Mouse (Mus musculus) heart, adult 18-20 months (tissue): ENCODE measurements around the gene Endod1. TPM values are rescaled to one million over a fixed set of nuclear protein-coding genes. Genes with fewer than 3 reads are reported as not detected.

Source experiments
- DNase-seq, 2 experiments: peaks; one replicate each; pipeline ENCODE4 v3.0.0; 2021 to 2022; ENCODE audit warnings: mixed read lengths in 1 of 2
- long read RNA-seq, 2 experiments: library from polyadenylated mRNA; stranded (forward); transcript quantifications; one replicate each; pipeline ENCODE4 v2.0.0; 2021
- total RNA-seq, 2 experiments: library from RNA; stranded (reverse); gene quantifications; 2 replicates each; pipeline ENCODE4 v1.2.3; 2021

Endod1 gene
- total RNA-seq, result 1 to 10 TPM; 7.1 to 8.7 TPM
- long read RNA-seq, experiment 1, full-length matches to known transcripts, result 5 of 5 reads
- long read RNA-seq, experiment 1, partial matches to known transcripts, result 0 of 5 reads
- long read RNA-seq, experiment 1, other reads (novel, unspliced or antisense), result 0 of 5 reads
- long read RNA-seq, experiment 2, full-length matches to known transcripts, result 1 of 3 reads
- long read RNA-seq, experiment 2, partial matches to known transcripts, result 0 of 3 reads
- long read RNA-seq, experiment 2, other reads (novel, unspliced or antisense), result 2 of 3 reads

- DNase-seq, result peak; percentile 59 to 69
These were observed at the start of gene Endod1 for GRCm38 (mm10) chr9:14381353-14382055. Gene Endod1, minus strand, starts transcription at chr9:14381507.

GRCm38 (mm10) chr9:14409153-14409552 lies 27.8 kb upstream of the Endod1 start:
- DNase-seq, result no peak

GRCm38 (mm10) chr9:14408044-14408443 lies 26.7 kb upstream of the Endod1 start:
- no peak for DNase-seq

- no peak for DNase-seq
These were observed 24.7 kb upstream of the Endod1 start for GRCm38 (mm10) chr9:14406056-14406455.

DNA sequence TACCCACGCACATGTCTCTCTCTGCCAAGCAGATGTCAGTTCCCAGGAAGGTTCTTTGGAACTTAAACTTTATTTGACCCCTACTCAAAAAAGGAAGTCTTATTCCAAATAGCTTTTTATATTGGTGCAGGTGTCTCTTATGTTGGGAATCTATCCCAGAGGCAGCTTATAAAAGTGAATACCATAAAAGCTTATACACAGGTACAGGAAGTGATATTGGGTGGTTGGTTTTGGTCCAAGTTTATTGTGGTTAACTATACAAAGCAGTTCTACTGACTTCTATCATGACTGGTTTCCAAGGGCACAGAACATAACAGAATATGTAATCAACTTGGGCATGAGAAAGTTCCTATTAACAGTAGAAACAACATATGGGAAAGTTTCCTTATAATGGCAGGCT lies 20.8 kb upstream of the Endod1 start:
- no peak for DNase-seq

GRCm38 (mm10) chr9:14400392-14400791 lies 19.1 kb upstream of the Endod1 start:
- DNase-seq, result no peak

GRCm38 (mm10) chr9:14398946-14399345 lies 17.6 kb upstream of the Endod1 start:
- no peak for DNase-seq

DNA sequence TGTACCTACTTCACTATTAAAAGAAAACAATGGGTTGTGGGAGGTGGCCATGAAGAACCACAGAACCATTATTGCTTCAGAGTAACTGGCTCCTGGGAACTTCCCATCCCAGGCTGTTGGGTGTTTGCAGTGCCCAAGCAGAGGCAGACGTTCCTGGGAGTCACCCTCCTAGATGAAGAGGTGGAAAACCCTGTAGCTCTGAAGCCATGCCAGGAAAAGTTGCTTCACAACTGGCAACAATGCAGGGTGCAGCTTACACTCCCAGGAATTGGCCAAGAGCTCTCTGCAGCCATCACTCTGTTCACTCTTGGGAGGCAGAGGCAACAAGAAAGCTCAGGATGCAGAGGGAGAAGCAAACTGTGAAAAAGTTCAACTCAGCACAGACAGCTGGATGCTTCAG lies 16.8 kb upstream of the Endod1 start:
- DNase-seq, result no peak

DNA sequence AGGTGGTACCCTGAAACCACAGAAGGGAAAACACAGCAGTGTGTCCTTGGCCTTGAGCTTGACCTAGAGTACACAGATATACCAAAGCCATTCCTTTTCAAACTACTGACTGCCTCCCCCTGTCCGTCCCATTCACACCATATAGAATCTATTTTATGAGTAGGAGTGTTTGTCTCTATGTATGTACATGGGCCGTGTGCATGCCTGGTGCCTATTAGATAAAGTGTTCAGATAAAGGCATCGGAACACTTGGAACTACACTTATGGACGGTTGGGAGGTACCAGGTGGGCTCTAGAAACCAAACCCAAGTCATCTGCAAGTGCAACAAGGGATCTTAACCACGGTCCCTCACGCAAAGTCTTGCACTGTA lies 16.1 kb upstream of the Endod1 start:
- DNase-seq, result no peak

- no peak for DNase-seq
These were observed 15.6 kb upstream of the Endod1 start for GRCm38 (mm10) chr9:14396819-14397448.

DNA sequence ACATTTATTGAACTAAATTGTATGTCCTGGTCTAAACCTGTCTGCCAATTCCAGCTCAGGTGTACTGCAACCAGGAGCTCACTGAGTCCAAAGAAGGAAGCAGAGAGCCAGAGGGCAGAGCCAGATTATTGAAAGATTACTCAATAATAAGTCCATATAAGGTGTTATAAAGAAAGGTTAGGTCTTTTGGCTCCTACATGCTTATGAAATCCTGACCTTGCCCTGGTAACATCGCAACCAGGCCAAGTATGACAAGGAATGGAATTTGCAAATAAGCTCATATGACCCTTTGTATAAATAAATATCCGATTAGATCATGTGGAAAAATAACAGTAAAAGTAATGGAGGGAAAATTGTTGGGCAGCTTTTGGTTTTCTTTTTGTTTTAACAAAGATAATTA lies 14.8 kb upstream of the Endod1 start:
- DNase-seq, result no peak

DNA sequence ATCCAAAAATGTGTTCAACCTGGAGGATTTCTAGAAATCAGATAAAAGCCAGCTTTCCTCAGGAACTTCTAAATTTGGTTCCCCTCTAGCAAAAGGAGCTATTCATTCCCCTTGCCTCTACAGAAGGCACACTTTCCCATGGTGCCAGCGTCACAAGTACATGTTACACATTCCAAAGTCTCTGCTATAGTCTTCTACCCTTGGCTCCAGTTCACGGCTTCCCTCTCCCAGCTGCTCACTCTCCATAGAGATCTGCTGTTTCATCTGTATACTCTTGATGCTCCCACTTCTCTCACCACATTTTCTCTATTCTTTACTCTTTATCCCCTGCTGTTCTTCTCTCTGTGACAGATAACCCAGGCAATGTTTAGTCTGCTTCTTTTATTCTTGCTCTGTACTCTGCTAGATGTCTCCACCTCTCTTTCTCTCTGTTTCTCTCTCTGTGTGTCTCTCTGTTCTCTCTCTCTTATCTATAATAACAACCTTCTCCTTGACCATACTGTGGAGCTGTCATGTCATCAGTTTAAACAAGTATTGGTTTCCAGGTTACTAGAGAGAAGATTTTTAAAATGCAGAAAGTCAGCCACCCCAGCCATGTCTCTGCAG lies 13.8 kb upstream of the Endod1 start:
- DNase-seq, result no peak

DNA sequence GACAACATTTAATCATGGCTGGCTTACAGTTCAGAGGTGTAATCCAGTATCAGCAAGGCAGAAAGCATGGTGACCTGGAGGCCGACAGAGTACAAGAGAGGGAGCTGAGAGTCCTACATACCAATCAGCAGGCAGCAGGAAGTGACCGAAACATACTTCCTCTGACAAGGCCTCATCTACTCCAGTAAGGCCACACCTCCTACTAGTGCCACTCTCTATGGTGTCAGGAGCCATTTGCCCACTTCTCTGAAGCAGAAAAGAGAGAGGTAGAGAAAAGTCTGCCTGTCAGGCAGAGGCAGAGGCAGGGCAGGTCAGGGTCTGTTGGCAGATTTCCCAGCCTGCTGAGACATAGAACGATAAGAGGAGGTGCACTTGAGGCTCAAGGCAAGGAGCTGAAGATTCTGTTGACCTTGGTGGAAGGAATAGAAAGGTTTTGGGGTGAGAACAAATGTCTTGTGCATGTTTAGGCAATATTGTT lies 10.6 kb upstream of the Endod1 start:
- no peak for DNase-seq

- DNase-seq, result no peak
These were observed 10.0 kb upstream of the Endod1 start for GRCm38 (mm10) chr9:14391286-14391685.

- DNase-seq, result no peak
These were observed 9.0 kb upstream of the Endod1 start for GRCm38 (mm10) chr9:14390278-14390677.

GRCm38 (mm10) chr9:14389050-14389621 lies 7.8 kb upstream of the Endod1 start:
- no peak for DNase-seq

DNA sequence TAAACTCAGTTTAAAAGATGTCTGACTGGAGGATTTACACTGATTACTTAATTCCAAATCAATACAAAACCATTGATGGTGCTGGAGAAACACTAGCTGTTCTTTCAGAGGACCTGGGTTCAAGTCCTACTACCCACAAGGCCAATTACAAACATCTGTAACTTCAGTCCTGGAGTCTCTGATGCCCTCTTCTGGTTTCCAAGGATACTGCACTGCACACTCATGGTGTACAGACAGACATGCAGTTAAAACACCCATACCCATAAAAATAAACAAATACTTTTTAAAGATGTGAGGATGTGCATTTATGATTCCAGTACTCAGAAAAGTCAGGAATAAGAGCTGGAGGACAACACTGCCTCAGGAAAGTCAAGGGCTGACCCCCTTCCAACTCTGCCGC lies 6.7 kb upstream of the Endod1 start:
- DNase-seq, result no peak

DNA sequence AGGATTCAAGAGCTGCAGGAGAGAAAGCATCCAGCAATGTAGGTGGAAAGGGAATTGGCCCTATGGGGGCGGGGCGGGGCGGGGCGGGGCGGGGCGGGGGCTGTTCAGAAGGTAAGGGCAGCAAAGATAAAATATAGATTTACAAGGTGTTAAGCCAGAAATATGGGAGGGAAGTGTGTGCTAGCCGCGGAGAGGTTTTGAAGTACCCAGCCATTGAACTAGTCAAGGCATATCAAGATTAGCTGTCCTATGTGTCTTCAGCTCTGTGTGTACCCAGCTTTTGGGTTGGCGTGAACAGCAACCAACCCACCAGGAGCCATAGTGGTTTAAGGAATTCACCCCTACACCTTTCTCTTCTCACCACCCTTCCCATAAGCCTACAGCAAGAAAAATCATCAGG lies 5.5 kb upstream of the Endod1 start:
- DNase-seq, result no peak

GRCm38 (mm10) chr9:14385665-14386064 lies 4.4 kb upstream of the Endod1 start:
- DNase-seq, result no peak

DNA sequence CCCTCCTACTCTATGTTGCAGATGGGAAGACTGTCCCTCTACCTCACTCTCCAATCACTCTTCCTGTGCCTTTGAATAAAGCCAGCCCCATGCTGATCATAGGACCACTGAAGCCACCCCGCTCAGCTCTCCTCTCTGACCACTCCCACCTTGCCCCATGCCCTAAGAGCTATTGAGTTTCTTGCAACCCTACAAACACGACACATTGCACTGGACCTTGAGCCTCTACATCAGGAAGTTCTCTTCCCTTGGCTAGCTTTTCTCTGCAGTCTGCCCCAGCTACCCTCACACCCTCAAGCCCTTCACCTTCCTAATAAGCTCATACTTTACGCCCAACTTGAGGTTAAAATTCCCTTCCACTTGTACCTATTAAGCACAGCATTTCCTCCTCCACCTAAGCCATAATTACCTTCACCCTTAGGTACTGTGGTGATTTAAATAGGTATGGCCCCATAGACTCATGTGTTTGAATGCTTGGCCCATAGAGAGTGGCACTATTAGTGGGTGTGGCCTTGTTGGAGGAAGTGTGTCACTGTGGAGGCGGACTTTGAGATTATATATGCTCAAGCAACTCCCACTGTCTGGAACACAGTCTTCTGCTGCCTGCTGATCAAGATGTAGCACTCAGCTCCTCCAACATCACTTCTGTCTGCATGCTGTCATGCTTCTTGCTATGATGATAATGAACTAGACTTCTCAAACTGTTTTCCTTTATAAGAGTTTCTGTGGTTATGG lies 2.0 kb upstream of the Endod1 start:
- no peak for DNase-seq

GRCm38 (mm10) chr9:14382256-14382791 lies 1.0 kb upstream of the Endod1 start:
- DNase-seq, result no peak
